Comparison of ENCODE assay signal across 8 mouse cellular contexts in the genomic region with DNA sequence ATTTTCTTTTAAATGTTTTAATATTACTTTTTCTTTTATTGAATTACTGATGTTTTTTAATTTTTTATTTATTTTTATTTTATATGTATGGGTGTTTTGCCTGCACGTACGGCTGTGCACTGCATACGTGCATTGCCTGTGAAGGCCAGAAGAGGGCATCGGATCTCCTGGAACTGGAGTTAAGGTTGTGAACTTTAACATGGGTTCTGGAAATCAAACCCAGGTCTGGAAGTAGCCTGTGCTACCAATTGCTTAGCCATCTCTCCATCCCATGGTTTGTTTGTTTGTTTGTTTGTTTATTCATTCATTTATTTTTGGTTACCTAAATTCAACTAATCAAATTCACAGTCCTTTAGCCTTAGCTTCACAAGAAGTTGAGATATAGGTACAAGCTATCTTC. TPM values are rescaled to one million over a fixed set of nuclear protein-coding genes. Genes with fewer than 3 reads are reported as not detected.
A peak's percentile ranks its signal among the peaks of the same experiment; 100 is the strongest.
DNase-seq lines count a peak whose midpoint lies in the region; ATAC-seq and TF ChIP-seq lines count a peak whose summit lies in the region.

No protein-coding gene starts in this region.

- H3K27ac ChIP-seq in intestine, postnatal 0 days (ENCODE audit: low read depth, low read length): no peak overlapping the region

- H3K4me2 ChIP-seq in intestine, postnatal 0 days (replicated peaks; ENCODE audit: low read depth): no peak overlapping the region

- no peaks in the 10 kb centered on the region for H3K9me3 ChIP-seq in intestine, postnatal 0 days (ENCODE audit: control insufficient read depth)

- TF ChIP-seq CTCF in intestine, postnatal 0 days (IDR thresholded peaks at IDR 0.05; ENCODE audit: low read depth): peak; percentile 71

- ATAC-seq in intestine, postnatal 0 days: no peak
- ATAC-seq in megakaryocyte progenitor cell, adult 5-6 weeks (replicated peaks; ENCODE audit: poor library complexity): peak; percentile 64

- WGBS in intestine, postnatal 0 days: 62% methylated on average over 4 of the region's 4 CpGs

- H3K27me3 ChIP-seq in intestine, postnatal 0 days (replicated peaks; ENCODE audit: control insufficient read depth, insufficient read depth, low read length): no peaks in the 10 kb centered on the region

- no peaks in the 10 kb centered on the region for H3K4me1 ChIP-seq in intestine, postnatal 0 days (replicated peaks; ENCODE audit: control insufficient read depth, insufficient read depth, low read length)

- intact Hi-C loops in heart, postnatal 25 days (cut with DNase I): no loop called here

- H3K36me3 ChIP-seq in intestine, postnatal 0 days (ENCODE audit: control insufficient read depth, insufficient read depth): no peaks in the 10 kb centered on the region

- H3K9ac ChIP-seq in intestine, postnatal 0 days (ENCODE audit: low read depth, low read length): no peak overlapping the region

- H3K4me3 ChIP-seq in intestine, postnatal 0 days (ENCODE audit: low read depth, low read length): no peak overlapping the region

- DNase-seq in heart, adult 18-20 months: peak; percentile 57 to 70
- no peak for DNase-seq in heart, postnatal 25 days (ENCODE audit: low spot score)
- peak; percentile 70 for DNase-seq in CD4-positive helper T cell, adult 2 months (ENCODE audit: low read depth, low spot score)
- DNase-seq in adrenal gland, postnatal 25 days: peak; percentile 55
- no peak for DNase-seq in layer of hippocampus, adult 9-11 months
- DNase-seq in cerebellum, adult 11 months: no peak

RNA-seq across cellular contexts. Expression of a gene that starts 10.7 kb away (rescaled TPM):
- 10 to 100 TPM; 18.6 to 23.0 TPM for total RNA-seq in heart, adult 18-20 months (2021)
- 10 to 100 TPM; 16.9 to 17.1 TPM for total RNA-seq in heart, postnatal 25 days (2021)
- total RNA-seq in adrenal gland, postnatal 25 days (2021): 17.2 and 21.0 TPM in 2 replicates
- 9.3 and 9.7 TPM in 2 replicates for polyA plus RNA-seq in intestine, postnatal 0 days (2015; fragmentation: Nextera tagmentation; extraction: Ambion mirVana)
- 0.84 and 2.2 TPM in 2 replicates for total RNA-seq in megakaryocyte progenitor cell, adult 5-6 weeks (2015)
- 1.1 and 2.5 TPM in 2 replicates for total RNA-seq in megakaryocyte progenitor cell, adult 5-6 weeks (2017)

RNA-seq across cellular contexts. Expression of a gene that starts 27.7 kb away (rescaled TPM):
- 100 to 1,000 TPM; 534 to 598 TPM for total RNA-seq in heart, adult 18-20 months (2021)
- 100 to 1,000 TPM; 460 to 507 TPM for total RNA-seq in heart, postnatal 25 days (2021)
- 751 and 795 TPM in 2 replicates for total RNA-seq in adrenal gland, postnatal 25 days (2021)
- polyA plus RNA-seq in intestine, postnatal 0 days (2015; fragmentation: Nextera tagmentation; extraction: Ambion mirVana): 350 and 389 TPM in 2 replicates
- 4,597 and 4,652 TPM in 2 replicates for total RNA-seq in megakaryocyte progenitor cell, adult 5-6 weeks (2015)
- 1,552 and 1,647 TPM in 2 replicates for total RNA-seq in megakaryocyte progenitor cell, adult 5-6 weeks (2017)

Comparison
In these comparisons a context has a peak if more than half of its experiments do, and no peak if none do; other contexts are left out.
1. DNase-seq: peak in heart, adult 18-20 months (2 of 2), CD4-positive helper T cell, adult 2 months (single experiment) and adrenal gland, postnatal 25 days (single experiment); none in heart, postnatal 25 days (single experiment), layer of hippocampus, adult 9-11 months (single experiment) and cerebellum, adult 11 months (single experiment).